Mouse (Mus musculus) CH12.LX (cell line): ENCODE results near the gene Hps1. TPM values are rescaled to one million over a fixed set of nuclear protein-coding genes. Genes with fewer than 3 reads are reported as not detected.

Experiments used
- DNase-seq: peaks from one replicate; pipeline ENCODE4 v3.0.0-alpha.2; 2013; ENCODE audit errors: extremely low read depth
- H3K27ac ChIP-seq: 2 replicates; pipeline ENCODE4 v1.5.1; 2012; ENCODE audit warnings: low read depth, mild to moderate bottlenecking, control low read depth, moderate library complexity; ENCODE audit not compliant: insufficient read depth
- H3K27me3 ChIP-seq: replicated peaks from 2 replicates; pipeline ENCODE3; 2012; ENCODE audit warnings: inconsistent platforms
- H3K36me3 ChIP-seq, 2 experiments: replicated peaks in 1 of 2; 2 replicates each; pipeline versions ENCODE3 to v1.6.1; 2012; ENCODE audit warnings: inconsistent platforms in 1 of 2, low read length in 1 of 2, mild to moderate bottlenecking in 1 of 2, mixed read lengths in 1 of 2, moderate library complexity in 1 of 2; ENCODE audit not compliant: control insufficient read depth in 1 of 2, insufficient read depth in 1 of 2
- H3K4me1 ChIP-seq, 2 experiments: 2 replicates each; pipeline ENCODE4 v1.6.1; 2012; ENCODE audit warnings: inconsistent platforms in 1 of 2, moderate library complexity in 1 of 2; ENCODE audit not compliant: insufficient read depth in 2 of 2, control insufficient read depth in 1 of 2
- H3K4me2 ChIP-seq: 2 replicates; pipeline ENCODE4 v1.6.1; 2012; ENCODE audit warnings: low read depth, mild to moderate bottlenecking, control low read depth; ENCODE audit not compliant: poor library complexity, insufficient read depth, severe bottlenecking
- H3K4me3 ChIP-seq, 3 experiments: fragments of 150-350 bp in 1 of 3; sonication (generic) in 1 of 3; replicated peaks in 1 of 3; 2 replicates each; pipeline versions ENCODE3 to v1.5.1; 2011 to 2012; ENCODE audit warnings: low read depth in 2 of 3, low read length in 2 of 3, mild to moderate bottlenecking in 2 of 3, moderate library complexity in 2 of 3, control low read depth in 1 of 3, improper control_type of control experiment in 1 of 3, inconsistent platforms in 1 of 3, mixed read lengths in 1 of 3; ENCODE audit not compliant: poor library complexity in 1 of 3
- H3K79me2 ChIP-seq: replicated peaks from 2 replicates; pipeline ENCODE4 v1.6.1; 2012; ENCODE audit warnings: mild to moderate bottlenecking, moderate library complexity; ENCODE audit not compliant: control insufficient read depth, poor library complexity, insufficient read depth, severe bottlenecking; ENCODE audit errors: extremely low read depth
- H3K9ac ChIP-seq: 2 replicates; pipeline ENCODE4 v1.6.1; 2012; ENCODE audit warnings: low read depth, mild to moderate bottlenecking, control low read depth, moderate library complexity; ENCODE audit not compliant: insufficient read depth
- H3K9me3 ChIP-seq: replicated peaks from 2 replicates; pipeline ENCODE3; 2012; ENCODE audit warnings: low read length, inconsistent platforms, mixed read lengths
- BHLHE40 ChIP-seq: IDR thresholded peaks from 2 replicates; pipeline ENCODE4 v1.6.1; 2011; ENCODE audit warnings: mild to moderate bottlenecking, low read depth, low read length, improper control_type of control experiment
- CHD2 ChIP-seq: IDR thresholded peaks from 2 replicates; pipeline ENCODE4 v1.6.1; 2011; ENCODE audit warnings: low read length, improper control_type of control experiment
- CTCF ChIP-seq, 2 experiments: IDR thresholded peaks in 1 of 2; conservative IDR thresholded peaks in 1 of 2; 2 replicates each; pipeline ENCODE4 v1.5.1; 2011 to 2012; ENCODE audit warnings: low read depth in 2 of 2, low read length in 2 of 2, improper control_type of control experiment in 1 of 2, inconsistent platforms in 1 of 2, mild to moderate bottlenecking in 1 of 2, moderate library complexity in 1 of 2
- EP300 ChIP-seq: IDR thresholded peaks from 2 replicates; pipeline ENCODE4 v1.6.1; 2011; ENCODE audit warnings: low read length, improper control_type of control experiment
- ETS1 ChIP-seq: conservative IDR thresholded peaks from 2 replicates; pipeline ENCODE4 v1.6.1; 2012; ENCODE audit warnings: low read depth, mild to moderate bottlenecking, inconsistent platforms, low read length, improper control_type of control experiment, moderate library complexity
- GABPA ChIP-seq: IDR thresholded peaks from 2 replicates; pipeline ENCODE4 v1.6.1; 2012; ENCODE audit warnings: low read depth, low read length, improper control_type of control experiment, inconsistent platforms; ENCODE audit not compliant: insufficient replicate concordance
- HCFC1 ChIP-seq: IDR thresholded peaks from 2 replicates; pipeline ENCODE4 v1.6.1; 2012; ENCODE audit warnings: low read depth, mild to moderate bottlenecking, inconsistent platforms, low read length, improper control_type of control experiment
- IRF4 ChIP-seq: IDR thresholded peaks from 2 replicates; pipeline ENCODE4 v1.6.1; 2014; ENCODE audit warnings: low read depth, mild to moderate bottlenecking, inconsistent platforms, low read length, improper control_type of control experiment
- MAFK ChIP-seq: IDR thresholded peaks from 2 replicates; pipeline ENCODE4 v1.6.1; 2011; ENCODE audit warnings: low read length, improper control_type of control experiment; ENCODE audit not compliant: insufficient replicate concordance
- MAZ ChIP-seq: IDR thresholded peaks from 2 replicates; pipeline ENCODE4 v1.6.1; 2012; ENCODE audit warnings: low read depth, mild to moderate bottlenecking, inconsistent platforms, low read length, improper control_type of control experiment, moderate library complexity
- MEF2A ChIP-seq: IDR thresholded peaks from 2 replicates; pipeline ENCODE4 v1.6.1; 2014; ENCODE audit warnings: low read depth, mild to moderate bottlenecking, inconsistent platforms, low read length, improper control_type of control experiment, borderline replicate concordance
- MXI1 ChIP-seq: IDR thresholded peaks from 2 replicates; pipeline ENCODE4 v1.6.1; 2011; ENCODE audit warnings: mild to moderate bottlenecking, low read depth, low read length, improper control_type of control experiment
- NELFE ChIP-seq: IDR thresholded peaks from 2 replicates; pipeline ENCODE4 v1.6.1; 2011; ENCODE audit warnings: low read depth, low read length, improper control_type of control experiment
- POLR2AphosphoS2 ChIP-seq: IDR thresholded peaks from 2 replicates; pipeline ENCODE4 v1.6.1; 2011; ENCODE audit warnings: low read depth, low read length, improper control_type of control experiment
- RAD21 ChIP-seq: IDR thresholded peaks from 2 replicates; pipeline ENCODE4 v1.6.1; 2011; ENCODE audit warnings: low read depth, mild to moderate bottlenecking, low read length, improper control_type of control experiment, moderate library complexity
- RCOR1 ChIP-seq: conservative IDR thresholded peaks from 2 replicates; pipeline ENCODE4 v1.6.1; 2012; ENCODE audit warnings: low read depth, mild to moderate bottlenecking, inconsistent platforms, low read length, improper control_type of control experiment
- SMC3 ChIP-seq: IDR thresholded peaks from 2 replicates; pipeline ENCODE4 v1.6.1; 2011; ENCODE audit warnings: low read depth, low read length, improper control_type of control experiment
- TBP ChIP-seq: conservative IDR thresholded peaks from 2 replicates; pipeline ENCODE4 v1.6.1; 2011; ENCODE audit warnings: low read depth, low read length, improper control_type of control experiment
- TCF12 ChIP-seq: IDR thresholded peaks from 2 replicates; pipeline ENCODE4 v1.6.1; 2014; ENCODE audit warnings: low read depth, mild to moderate bottlenecking, inconsistent platforms, low read length, improper control_type of control experiment
- UBTF ChIP-seq: IDR thresholded peaks from 2 replicates; pipeline ENCODE4 v1.6.1; 2012; ENCODE audit warnings: low read depth, mild to moderate bottlenecking, inconsistent platforms, low read length, improper control_type of control experiment, moderate library complexity
- USF1 ChIP-seq: IDR thresholded peaks from 2 replicates; pipeline ENCODE4 v1.6.1; 2014; ENCODE audit warnings: low read depth, mild to moderate bottlenecking, inconsistent platforms, low read length, improper control_type of control experiment
- USF2 ChIP-seq: conservative IDR thresholded peaks from 2 replicates; pipeline ENCODE4 v1.6.1; 2011; ENCODE audit warnings: low read depth, low read length, improper control_type of control experiment
- ZKSCAN1 ChIP-seq: IDR thresholded peaks from 2 replicates; pipeline ENCODE4 v1.6.1; 2012; ENCODE audit warnings: low read depth, inconsistent platforms, low read length, improper control_type of control experiment, borderline replicate concordance
- ZMIZ1 ChIP-seq: IDR thresholded peaks from 2 replicates; pipeline ENCODE4 v1.6.1; 2012; ENCODE audit warnings: low read depth, mild to moderate bottlenecking, inconsistent platforms, low read length, improper control_type of control experiment
- ZNF384 ChIP-seq: IDR thresholded peaks from 2 replicates; pipeline ENCODE4 v1.6.1; 2012; ENCODE audit warnings: low read depth, low read length, improper control_type of control experiment, inconsistent platforms
- dilution Hi-C: fragments of 300-500 bp; cut with MboI; formaldehyde crosslinking; loops from 2 replicates; pipeline ENCODE4 v1.14.3; 2020; ENCODE audit warnings: low sequenced_read_pairs; ENCODE audit not compliant: extremely low pct_unique_long_range_greater_than_20kb, extremely low pct_ligation_motif_present
- in situ Hi-C: fragments of 300-500 bp; cut with MboI; formaldehyde crosslinking; loops from 3 replicates; pipeline ENCODE4 v1.14.3; 2019; ENCODE audit warnings: low sequenced_read_pairs, low pct_ligation_motif_present, low pct_unique_long_range_greater_than_20kb, mixed read lengths
- polyA plus RNA-seq: library from polyadenylated mRNA; unstranded; fragments of >175 nt; gene quantifications from 2 replicates; pipeline ENCODE4 v1.2.1, GENCODE M21; 2012; ENCODE audit warnings: low read depth; ENCODE audit not compliant: insufficient read length
- total RNA-seq, 2 experiments: library from RNA; depleted of rRNA; stranded (reverse); fragments of 300-350 nt in 1 of 2; fragments of >200 nt in 1 of 2; gene quantifications; 2 replicates each; pipeline ENCODE4 v1.2.3; 2012 to 2014

The Hps1 gene
- total and polyA plus RNA-seq, 3 experiments, result 17.7 to 29.7 (median 21.4) TPM

DNA sequence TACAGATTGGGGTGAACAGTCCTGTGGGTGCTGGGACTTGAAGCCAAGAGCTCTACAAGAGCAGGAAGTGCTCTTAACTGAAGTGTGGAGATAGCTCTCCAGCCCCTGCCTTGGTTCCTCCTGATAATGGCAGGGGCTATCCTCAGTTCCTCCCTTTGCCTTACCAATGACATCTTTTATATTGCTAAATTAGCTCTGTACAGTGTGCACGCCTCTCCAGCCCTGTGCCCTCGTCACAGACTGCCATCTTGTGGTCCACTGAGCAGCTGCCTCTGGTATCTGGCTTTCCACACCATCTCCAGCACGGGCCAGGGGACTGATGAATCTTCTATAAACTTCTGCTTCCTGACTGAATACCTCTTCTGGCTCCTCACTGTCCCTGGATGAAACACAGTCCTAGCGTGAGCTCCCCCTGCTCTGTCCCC lies 35.6 kb downstream of the Hps1 start:
- peak; percentile 50 for TF ChIP-seq SMC3
- no peak for TF ChIP-seq HCFC1
- TF ChIP-seq CTCF (conservative IDR thresholded peaks at IDR 0.05 in 1 of 2, IDR thresholded peaks at IDR 0.05 in 1 of 2; ENCODE audit: low read depth in 2 of 2, low read length in 2 of 2), result peak in 1 of 2 experiments; percentile 72; a peak in 2 of 4 replicates
- TF ChIP-seq ETS1, result no peak
- peak; percentile 56 for TF ChIP-seq RAD21
- peak; percentile 37; the same call in 1 of the 2 replicates for TF ChIP-seq BHLHE40
- TF ChIP-seq MXI1, result no peak
- no peak for TF ChIP-seq RCOR1
- peak; percentile 27 for DNase-seq
- Histone ChIP-seq H3K4me2 (no peak overlapping the region), H3K79me2 (no peaks in the 10 kb centered on the region), H3K27me3 (peaks cover 2% of the 10 kb centered on the region), H3K27ac (no peak overlapping the region), H3K9ac (no peak overlapping the region), H3K36me3 (no peaks in the 10 kb centered on the region), H3K4me1 (peaks cover 0 to 20% of the 10 kb centered on the region in 2 experiments; a peak in 2 of 4 replicates), H3K4me3 (no peak overlapping the region), H3K9me3 (no peaks in the 10 kb centered on the region)
- dilution Hi-C loops (no loop called here), in situ Hi-C loops (no loop called here)

DNA sequence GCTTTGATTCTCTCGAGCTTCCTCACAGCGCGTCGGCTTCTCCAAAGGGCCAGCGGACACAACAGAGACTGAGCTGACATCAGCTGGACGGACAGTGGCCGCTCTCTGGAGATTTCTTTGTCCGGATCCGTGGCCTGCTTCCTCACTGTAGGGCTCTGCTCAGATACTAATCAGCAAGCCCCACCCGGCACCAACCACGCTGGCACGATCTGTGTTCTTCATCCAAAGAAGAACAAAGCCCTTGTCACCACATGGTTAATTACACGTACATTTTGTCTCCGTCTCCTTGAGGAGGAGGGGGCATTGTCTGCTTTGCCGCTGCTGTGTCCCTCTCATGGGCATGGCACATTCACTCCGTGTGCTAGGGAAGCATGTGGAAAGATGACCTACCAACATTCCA lies 36.5 kb downstream of the Hps1 start:
- Histone ChIP-seq H3K36me3 (no peaks in the 10 kb centered on the region), H3K27me3 (peaks cover 2% of the 10 kb centered on the region), H3K79me2 (no peaks in the 10 kb centered on the region), H3K27ac (no peak overlapping the region), H3K9me3 (no peaks in the 10 kb centered on the region), H3K4me1 (peaks cover 0 to 20% of the 10 kb centered on the region in 2 experiments; a peak in 2 of 4 replicates), H3K4me3 (no peak overlapping the region), H3K4me2 (no peak overlapping the region), H3K9ac (no peak overlapping the region)
- TF ChIP-seq ZMIZ1 (no peak), BHLHE40 (no peak), HCFC1 (no peak), USF2 (no peak), MEF2A (no peak)
- in situ Hi-C loops (no loop called here), dilution Hi-C loops (no loop called here)
- DNase-seq, result no peak

DNA sequence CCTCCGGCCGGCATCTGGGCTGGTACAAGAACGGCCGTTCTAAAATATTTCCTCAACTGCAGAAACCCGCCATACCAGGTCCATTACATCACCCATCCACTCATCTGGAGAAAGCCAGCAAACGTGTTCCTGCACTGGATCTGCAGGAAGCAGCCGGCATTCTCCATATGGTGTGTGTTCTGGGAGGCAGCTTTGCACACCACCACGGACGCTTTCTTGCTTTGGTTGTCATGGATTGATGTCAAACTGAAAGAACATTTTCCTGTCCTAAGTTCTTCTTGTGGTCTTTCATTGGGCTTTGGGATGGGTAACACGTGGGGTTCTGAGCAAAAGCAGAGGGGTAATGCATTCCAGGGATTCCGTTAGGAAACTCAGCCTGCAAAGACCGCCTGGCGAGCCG lies 37.9 kb downstream of the Hps1 start:
- no peak for DNase-seq
- dilution Hi-C loops (no loop called here), in situ Hi-C loops (no loop called here)
- peaks cover 0 to 20% of the 10 kb centered on the region in 2 experiments; a peak in 2 of 4 replicates for H3K4me1 ChIP-seq
- H3K9ac ChIP-seq, result no peak overlapping the region
- no peaks in the 10 kb centered on the region for H3K79me2 ChIP-seq
- H3K4me2 ChIP-seq, result no peak overlapping the region
- H3K27ac ChIP-seq, result no peak overlapping the region
- no peaks in the 10 kb centered on the region for H3K36me3 ChIP-seq
- no peaks in the 10 kb centered on the region for H3K9me3 ChIP-seq
- TF ChIP-seq MEF2A (no peak), MAZ (no peak), CHD2 (no peak), TBP (no peak), MAFK (no peak), USF1 (no peak), CTCF (conservative IDR thresholded peaks at IDR 0.05 in 1 of 2, IDR thresholded peaks at IDR 0.05 in 1 of 2; ENCODE audit: low read depth in 2 of 2, low read length in 2 of 2) (no peak), MXI1 (no peak), IRF4 (no peak), UBTF (no peak), TCF12 (no peak), NELFE (no peak), GABPA (no peak), HCFC1 (no peak), ZNF384 (no peak), BHLHE40 (no peak), RCOR1 (no peak), POLR2AphosphoS2 (no peak), EP300 (no peak), ZKSCAN1 (no peak)
- peaks cover 2% of the 10 kb centered on the region for H3K27me3 ChIP-seq
- no peak overlapping the region for H3K4me3 ChIP-seq
